Mouse (Mus musculus): ENCODE results near the gene Slc39a3. TPM values are rescaled to one million over a fixed set of nuclear protein-coding genes. Genes with fewer than 3 reads are reported as not detected.

Slc39a3 gene
- polyA plus RNA-seq, 1 experiment = 11.6 TPM

- no peaks in the 10 kb centered on the region for H3K36me3 ChIP-seq (ENCODE audit: control insufficient read depth, insufficient read depth)
- TF ChIP-seq MAX (IDR thresholded peaks at IDR 0.05) (no peak), CTCF (IDR thresholded peaks at IDR 0.05; ENCODE audit: control insufficient read depth, insufficient read depth, insufficient read length) (no peak), USF1 (IDR thresholded peaks at IDR 0.05; ENCODE audit: low read depth) (no peak), MYOG (IDR thresholded peaks at IDR 0.05; ENCODE audit: control insufficient read depth, extremely low read depth, insufficient read length) (no peak), MYOD1 (IDR thresholded peaks at IDR 0.05; ENCODE audit: control insufficient read depth, insufficient read length, low read depth) (no peak), FOSL1 (IDR thresholded peaks at IDR 0.05; ENCODE audit: insufficient read depth, low read length, poor library complexity, severe bottlenecking) (no peak), CEBPB (IDR thresholded peaks at IDR 0.05; ENCODE audit: low read depth) (no peak)
- no peak within 1 kb of the TSS for H3K4me3 ChIP-seq (ENCODE audit: insufficient read depth, poor library complexity, severe bottlenecking)
- no peaks in the 10 kb centered on the region for H3K79me2 ChIP-seq (ENCODE audit: control insufficient read depth, insufficient read depth)
- peak within 1 kb of the TSS; percentile 20 for H3ac ChIP-seq (ENCODE audit: control insufficient read depth, insufficient read length, low read depth)
- peaks cover 3% of the 10 kb centered on the region for H3K27me3 ChIP-seq (ENCODE audit: control insufficient read depth, insufficient read depth, insufficient read length)
- H3K79me3 ChIP-seq (ENCODE audit: low read depth) = no peaks in the 10 kb centered on the region
Observed at GRCm38 (mm10) chr10:81025639-81026275, 11.5 kb downstream of the Slc39a3 start, which contains the start of gene Diras1. Gene Diras1 (minus strand): TSS chr10:81025662.

DNA sequence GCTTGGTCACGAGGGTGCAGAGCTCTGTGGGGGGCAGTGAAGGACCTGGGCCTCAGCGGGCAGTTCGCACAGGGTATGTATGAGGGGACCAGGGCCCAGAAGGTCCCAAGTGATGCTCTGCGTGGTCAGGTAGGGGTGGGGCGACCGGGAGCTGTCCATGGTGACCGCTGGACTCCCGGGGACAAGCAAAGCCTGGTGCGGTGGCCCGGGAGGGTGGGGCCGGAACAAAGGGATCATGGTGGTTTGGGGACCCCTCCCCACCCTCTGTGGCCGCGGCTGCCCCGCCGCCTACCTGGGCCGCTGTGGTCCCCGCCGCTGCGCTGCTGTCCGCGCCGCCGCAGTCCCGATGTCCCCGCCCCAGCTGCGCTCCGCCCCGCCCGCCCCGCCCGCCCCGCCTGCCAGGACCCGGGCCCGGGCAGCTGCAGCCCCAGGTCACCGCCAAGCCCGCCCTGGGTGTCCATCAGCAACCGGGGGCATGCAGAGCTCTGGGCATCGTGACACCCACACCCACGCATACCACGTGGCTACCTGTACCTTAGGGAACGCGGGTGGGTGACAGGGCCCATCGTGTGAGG lies 12.1 kb downstream of the Slc39a3 start:
- peaks cover 3% of the 10 kb centered on the region for H3K27me3 ChIP-seq (ENCODE audit: control insufficient read depth, insufficient read depth, insufficient read length)
- TF ChIP-seq USF1 (IDR thresholded peaks at IDR 0.05; ENCODE audit: low read depth) (no peak), MYOD1 (IDR thresholded peaks at IDR 0.05; ENCODE audit: control insufficient read depth, insufficient read length, low read depth) (no peak), MYOG (IDR thresholded peaks at IDR 0.05; ENCODE audit: control insufficient read depth, extremely low read depth, insufficient read length) (no peak), FOSL1 (IDR thresholded peaks at IDR 0.05; ENCODE audit: insufficient read depth, low read length, poor library complexity, severe bottlenecking) (no peak), CEBPB (IDR thresholded peaks at IDR 0.05; ENCODE audit: low read depth) (no peak), CTCF (IDR thresholded peaks at IDR 0.05; ENCODE audit: control insufficient read depth, insufficient read depth, insufficient read length) (no peak), MAX (IDR thresholded peaks at IDR 0.05) (no peak)
- no peak overlapping the region for H3K4me3 ChIP-seq (ENCODE audit: insufficient read depth, poor library complexity, severe bottlenecking)

GRCm38 (mm10) chr10:81024346-81024937 lies 12.8 kb downstream of the Slc39a3 start:
- Histone ChIP-seq H3K4me3 (ENCODE audit: insufficient read depth, poor library complexity, severe bottlenecking) (no peak overlapping the region), H3K27me3 (ENCODE audit: control insufficient read depth, insufficient read depth, insufficient read length) (peaks cover 3% of the 10 kb centered on the region), H3K36me3 (ENCODE audit: control insufficient read depth, insufficient read depth) (no peaks in the 10 kb centered on the region), H3ac (ENCODE audit: control insufficient read depth, insufficient read length, low read depth) (no peak overlapping the region), H3K79me3 (ENCODE audit: low read depth) (no peaks in the 10 kb centered on the region), H3K79me2 (ENCODE audit: control insufficient read depth, insufficient read depth) (no peaks in the 10 kb centered on the region)
- TF ChIP-seq MAX (IDR thresholded peaks at IDR 0.05) (no peak), USF1 (IDR thresholded peaks at IDR 0.05; ENCODE audit: low read depth) (no peak), CEBPB (IDR thresholded peaks at IDR 0.05; ENCODE audit: low read depth) (no peak), FOSL1 (IDR thresholded peaks at IDR 0.05; ENCODE audit: insufficient read depth, low read length, poor library complexity, severe bottlenecking) (no peak), MYOG (IDR thresholded peaks at IDR 0.05; ENCODE audit: control insufficient read depth, extremely low read depth, insufficient read length) (no peak), MYOD1 (IDR thresholded peaks at IDR 0.05; ENCODE audit: control insufficient read depth, insufficient read length, low read depth) (peak; percentile 9)

More for the DNA sequence above, 12.1 kb downstream of the Slc39a3 start:
- Histone ChIP-seq H3K79me3 (ENCODE audit: low read depth) (no peaks in the 10 kb centered on the region), H3ac (ENCODE audit: control insufficient read depth, insufficient read length, low read depth) (peak overlapping the region; percentile 20), H3K79me2 (ENCODE audit: control insufficient read depth, insufficient read depth) (no peaks in the 10 kb centered on the region), H3K36me3 (ENCODE audit: control insufficient read depth, insufficient read depth) (no peaks in the 10 kb centered on the region)

GRCm38 (mm10) chr10:81022744-81023143 lies 14.5 kb downstream of the Slc39a3 start:
- no peaks in the 10 kb centered on the region for H3K36me3 ChIP-seq (ENCODE audit: control insufficient read depth, insufficient read depth)
- no peak overlapping the region for H3ac ChIP-seq (ENCODE audit: control insufficient read depth, insufficient read length, low read depth)
- H3K4me3 ChIP-seq (ENCODE audit: insufficient read depth, poor library complexity, severe bottlenecking) = no peak overlapping the region
- TF ChIP-seq MYOD1 (IDR thresholded peaks at IDR 0.05; ENCODE audit: control insufficient read depth, insufficient read length, low read depth) (no peak), FOSL1 (IDR thresholded peaks at IDR 0.05; ENCODE audit: insufficient read depth, low read length, poor library complexity, severe bottlenecking) (no peak), CEBPB (IDR thresholded peaks at IDR 0.05; ENCODE audit: low read depth) (no peak), MAX (IDR thresholded peaks at IDR 0.05) (no peak), USF1 (IDR thresholded peaks at IDR 0.05; ENCODE audit: low read depth) (no peak), MYOG (IDR thresholded peaks at IDR 0.05; ENCODE audit: control insufficient read depth, extremely low read depth, insufficient read length) (no peak), CTCF (IDR thresholded peaks at IDR 0.05; ENCODE audit: control insufficient read depth, insufficient read depth, insufficient read length) (no peak)
- no peaks in the 10 kb centered on the region for H3K79me2 ChIP-seq (ENCODE audit: control insufficient read depth, insufficient read depth)
- H3K79me3 ChIP-seq (ENCODE audit: low read depth) = no peaks in the 10 kb centered on the region
- peaks cover 3% of the 10 kb centered on the region for H3K27me3 ChIP-seq (ENCODE audit: control insufficient read depth, insufficient read depth, insufficient read length)

DNA sequence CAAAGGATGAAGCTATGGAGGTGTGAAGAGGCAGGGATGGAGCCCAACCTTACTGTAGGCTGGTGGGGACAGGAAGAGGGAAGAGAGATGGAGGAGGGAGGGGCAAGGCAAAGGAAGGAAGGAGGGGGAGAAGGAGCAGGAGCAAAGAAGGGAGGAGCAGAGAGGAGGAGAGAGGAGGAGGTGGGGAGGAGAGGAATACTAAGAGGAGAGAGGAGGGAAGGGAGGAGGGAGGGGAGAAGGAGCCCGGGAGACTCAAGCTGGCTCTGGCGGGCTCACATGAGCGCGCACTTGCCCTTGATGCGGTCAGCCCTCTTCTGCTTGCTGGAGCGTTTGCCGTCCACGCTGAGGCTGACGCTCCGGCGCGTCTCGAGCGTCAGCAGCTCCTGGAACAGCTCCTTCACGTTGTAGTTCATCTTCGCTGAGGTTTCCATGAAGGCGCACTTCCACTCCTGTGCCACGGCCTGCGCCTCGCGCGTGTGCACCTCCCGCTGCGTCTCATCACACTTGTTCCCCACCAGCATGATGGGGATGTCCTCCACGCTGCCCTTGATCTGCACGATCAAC lies 15.6 kb downstream of the Slc39a3 start:
- H3ac ChIP-seq (ENCODE audit: control insufficient read depth, insufficient read length, low read depth) = peak overlapping the region; percentile 3
- H3K79me2 ChIP-seq (ENCODE audit: control insufficient read depth, insufficient read depth) = no peaks in the 10 kb centered on the region
- H3K4me3 ChIP-seq (ENCODE audit: insufficient read depth, poor library complexity, severe bottlenecking) = no peak overlapping the region
- no peaks in the 10 kb centered on the region for H3K79me3 ChIP-seq (ENCODE audit: low read depth)
- H3K36me3 ChIP-seq (ENCODE audit: control insufficient read depth, insufficient read depth) = no peaks in the 10 kb centered on the region
- TF ChIP-seq MYOG (IDR thresholded peaks at IDR 0.05; ENCODE audit: control insufficient read depth, extremely low read depth, insufficient read length) = no peak
- TF ChIP-seq MAX (IDR thresholded peaks at IDR 0.05) = no peak
- no peak for TF ChIP-seq MYOD1 (IDR thresholded peaks at IDR 0.05; ENCODE audit: control insufficient read depth, insufficient read length, low read depth)
- TF ChIP-seq CTCF (IDR thresholded peaks at IDR 0.05; ENCODE audit: control insufficient read depth, insufficient read depth, insufficient read length) = no peak
- TF ChIP-seq FOSL1 (IDR thresholded peaks at IDR 0.05; ENCODE audit: insufficient read depth, low read length, poor library complexity, severe bottlenecking) = no peak
- no peak for TF ChIP-seq CEBPB (IDR thresholded peaks at IDR 0.05; ENCODE audit: low read depth)
- no peak for TF ChIP-seq USF1 (IDR thresholded peaks at IDR 0.05; ENCODE audit: low read depth)
- H3K27me3 ChIP-seq (ENCODE audit: control insufficient read depth, insufficient read depth, insufficient read length) = peaks cover 3% of the 10 kb centered on the region
